Mouse (Mus musculus) effector memory CD4-positive, alpha-beta T cell, adult 7 months (primary cell): ENCODE results near the gene Ifna7. TPM values are rescaled to one million over a fixed set of nuclear protein-coding genes. Genes with fewer than 3 reads are reported as not detected.

ENCODE experiments used
- polyA plus RNA-seq: library from polyadenylated mRNA; unstranded; fragments of 100-300 nt; shearing (Covaris generic); gene quantifications from one replicate; pipeline ENCODE4 v1.2.1, GENCODE M21; 2017

Ifna7 gene
- polyA plus RNA-seq = not detected

GRCm38 (mm10) chr4:88815928-88816327 is at the start of gene Ifna7:
TSS of gene Ifna7 (plus strand) at chr4:88816228.

GRCm38 (mm10) chr4:88773534-88773933 is 42.5 kb upstream of the Ifna7 start, which contains the start of gene Gm13290:
TSS of gene Gm13290 (plus strand) at chr4:88773834.

GRCm38 (mm10) chr4:88776622-88777021 is 39.4 kb upstream of the Ifna7 start, which contains the start of gene Gm13289:
TSS of gene Gm13289 (plus strand) at chr4:88776922.

GRCm38 (mm10) chr4:88779550-88779949 is 36.5 kb upstream of the Ifna7 start, which contains the start of gene Gm13272:
TSS of gene Gm13272 (plus strand) at chr4:88779850.

GRCm38 (mm10) chr4:88781831-88782230 is 34.2 kb upstream of the Ifna7 start, which contains the start of gene Ifnz:
TSS of gene Ifnz (plus strand) at chr4:88782131.

GRCm38 (mm10) chr4:88785409-88785808 is 30.6 kb upstream of the Ifna7 start, which contains the start of gene Gm13276:
TSS of gene Gm13276 (plus strand) at chr4:88785709.

GRCm38 (mm10) chr4:88788402-88788801 is 27.6 kb upstream of the Ifna7 start, which contains the start of gene Gm13277:
TSS of gene Gm13277 (plus strand) at chr4:88788632.

GRCm38 (mm10) chr4:88791250-88791649 is 24.8 kb upstream of the Ifna7 start, which contains the start of gene Gm13278:
TSS of gene Gm13278 (plus strand) at chr4:88791550.

GRCm38 (mm10) chr4:88793936-88794675 is 21.9 kb upstream of the Ifna7 start, which contains the start of gene Gm13275:
TSS of gene Gm13275 (plus strand) at chr4:88794487.

GRCm38 (mm10) chr4:88797097-88797496 is 18.9 kb upstream of the Ifna7 start, which contains the start of gene Gm13279:
TSS of gene Gm13279 (plus strand) at chr4:88797397.

GRCm38 (mm10) chr4:88799365-88799764 is 16.7 kb upstream of the Ifna7 start, which contains the start of gene Gm13285:
TSS of gene Gm13285 (plus strand) at chr4:88799665.

GRCm38 (mm10) chr4:88802954-88803353 is 13.1 kb upstream of the Ifna7 start, which contains the start of gene Gm13287:
TSS of gene Gm13287 (plus strand) at chr4:88803254.

GRCm38 (mm10) chr4:88805231-88805630 is 10.8 kb upstream of the Ifna7 start, which contains the start of gene Gm13288:
TSS of gene Gm13288 (plus strand) at chr4:88805531.

GRCm38 (mm10) chr4:88819659-88820058 is 3.6 kb downstream of the Ifna7 start, which contains the start of gene Ifna11:
TSS of gene Ifna11 (plus strand) at chr4:88819959.

GRCm38 (mm10) chr4:88827116-88827515 is 11.1 kb downstream of the Ifna7 start, which contains the start of gene Ifna6:
TSS of gene Ifna6 (plus strand) at chr4:88827416.

GRCm38 (mm10) chr4:88835225-88835624 is 19.2 kb downstream of the Ifna7 start, which contains the start of gene Ifna5:
TSS of gene Ifna5 (plus strand) at chr4:88835525.

GRCm38 (mm10) chr4:88841438-88841911 is 25.4 kb downstream of the Ifna7 start, which contains the start of gene Ifna4:
TSS of gene Ifna4 (plus strand) at chr4:88841861.

GRCm38 (mm10) chr4:88849698-88850097 is 33.7 kb downstream of the Ifna7 start, which contains the start of gene Ifna1:
TSS of gene Ifna1 (plus strand) at chr4:88850087.

Other genes with a start within 250 kb of the Ifna7 start
- not detected for gene Ifna14, start 244.4 kb upstream of the Ifna7 start, polyA plus RNA-seq
- not detected for gene Ifna9, start 223.8 kb upstream of the Ifna7 start, polyA plus RNA-seq
- not detected for gene Ifna12, start 212.9 kb upstream of the Ifna7 start, polyA plus RNA-seq
- not detected for gene C87499, start 181.8 kb upstream of the Ifna7 start, polyA plus RNA-seq
- not detected for gene Ifna13, start 171.8 kb upstream of the Ifna7 start, polyA plus RNA-seq
- gene Ifna16, start 139.3 kb upstream of the Ifna7 start, polyA plus RNA-seq = not detected
- gene Ifna2, start 132.3 kb upstream of the Ifna7 start, polyA plus RNA-seq = not detected
- gene Ifnab, start 124.9 kb upstream of the Ifna7 start, polyA plus RNA-seq = not detected
- 0.74 TPM for gene Gm26566, start 94.4 kb upstream of the Ifna7 start, polyA plus RNA-seq
- gene Klhl9, start 93.8 kb upstream of the Ifna7 start, polyA plus RNA-seq = 15.4 TPM
- not detected for gene Gm13271, start 61.4 kb upstream of the Ifna7 start, polyA plus RNA-seq
- not detected for gene Gm13283, start 56.1 kb upstream of the Ifna7 start, polyA plus RNA-seq
- not detected for gene Gm13290, start 42.4 kb upstream of the Ifna7 start, polyA plus RNA-seq
- gene Gm13289, start 39.3 kb upstream of the Ifna7 start, polyA plus RNA-seq = not detected
- not detected for gene Gm13272, start 36.4 kb upstream of the Ifna7 start, polyA plus RNA-seq
- 0.28 TPM for gene Ifnz, start 34.1 kb upstream of the Ifna7 start, polyA plus RNA-seq
- gene Gm13276, start 30.5 kb upstream of the Ifna7 start, polyA plus RNA-seq = not detected
- not detected for gene Gm13277, start 27.6 kb upstream of the Ifna7 start, polyA plus RNA-seq
- gene Gm13278, start 24.7 kb upstream of the Ifna7 start, polyA plus RNA-seq = not detected
- not detected for gene Gm13275, start 21.7 kb upstream of the Ifna7 start, polyA plus RNA-seq
- gene Gm13279, start 18.8 kb upstream of the Ifna7 start, polyA plus RNA-seq = not detected
- gene Gm13285, start 16.6 kb upstream of the Ifna7 start, polyA plus RNA-seq = 1.1 TPM
- gene Gm13287, start 13.0 kb upstream of the Ifna7 start, polyA plus RNA-seq = not detected
- not detected for gene Gm13288, start 10.7 kb upstream of the Ifna7 start, polyA plus RNA-seq
- not detected for gene Ifna11, start 3.7 kb downstream of the Ifna7 start, polyA plus RNA-seq
- not detected for gene Ifna6, start 11.2 kb downstream of the Ifna7 start, polyA plus RNA-seq
- gene Ifna5, start 19.3 kb downstream of the Ifna7 start, polyA plus RNA-seq = not detected
- not detected for gene Ifna4, start 25.6 kb downstream of the Ifna7 start, polyA plus RNA-seq
- not detected for gene Ifna1, start 33.9 kb downstream of the Ifna7 start, polyA plus RNA-seq
- gene Ifne, start 64.0 kb downstream of the Ifna7 start, polyA plus RNA-seq = not detected